Mouse (Mus musculus): Measurements from ENCODE around the gene Trpm4.

The Trpm4 gene

GRCm38 (mm10) chr7:45355318-45356020 is 21.9 kb upstream of the Trpm4 start:
- no peak for DNase-seq (ENCODE audit: extremely low read depth, insufficient read length, low spot score)

DNA sequence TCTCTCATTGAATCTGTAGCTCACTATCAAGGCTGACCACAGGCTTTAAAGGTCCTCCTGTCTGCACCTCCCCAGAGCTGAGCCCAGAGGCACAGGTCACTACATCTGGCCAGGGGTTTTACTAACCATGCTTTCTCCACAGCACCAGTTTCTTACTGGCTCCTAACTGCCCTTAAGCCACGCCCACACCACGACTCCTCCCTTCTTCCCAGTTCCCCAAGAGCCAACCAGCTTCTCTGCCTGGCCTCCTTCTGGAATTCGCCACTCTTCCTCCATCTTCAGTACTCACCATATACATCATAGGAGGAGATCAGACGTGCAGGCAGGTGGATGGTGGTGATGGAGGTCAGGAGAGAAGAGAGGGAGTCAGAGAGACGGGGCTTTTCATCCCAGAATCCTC is 19.5 kb upstream of the Trpm4 start:
- DNase-seq (ENCODE audit: extremely low read depth, insufficient read length, low spot score), result no peak

- DNase-seq (ENCODE audit: extremely low read depth, insufficient read length, low spot score), result no peak
Observed at GRCm38 (mm10) chr7:45346905-45347304, 13.3 kb upstream of the Trpm4 start.

GRCm38 (mm10) chr7:45343543-45343942 is 10.0 kb upstream of the Trpm4 start:
- no peak for DNase-seq (ENCODE audit: extremely low read depth, insufficient read length, low spot score)

- no peak for DNase-seq (ENCODE audit: extremely low read depth, insufficient read length, low spot score)
Observed at GRCm38 (mm10) chr7:45342081-45342480, 8.5 kb upstream of the Trpm4 start.

GRCm38 (mm10) chr7:45341303-45341702 is 7.7 kb upstream of the Trpm4 start:
- DNase-seq (ENCODE audit: extremely low read depth, insufficient read length, low spot score), result peak; percentile 74

DNA sequence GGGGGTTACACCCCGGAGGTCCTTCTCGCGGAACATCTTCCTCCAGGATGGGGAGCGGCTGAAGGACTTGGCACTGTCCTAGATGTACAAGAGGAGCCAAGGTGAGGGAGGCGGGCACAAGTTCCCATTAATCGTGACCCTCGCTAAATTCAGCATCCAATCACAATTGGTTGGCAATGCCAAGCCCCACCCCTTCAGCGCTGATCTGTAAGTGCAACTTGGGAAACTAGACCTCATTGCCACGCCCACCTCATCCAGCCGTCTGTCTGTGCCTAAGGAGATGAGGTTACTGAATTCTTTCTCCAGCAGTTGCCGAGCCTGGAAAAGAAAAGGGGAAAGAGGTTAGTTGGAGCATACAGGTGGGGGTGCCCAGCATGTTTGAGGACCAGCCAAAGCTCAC is 7.1 kb upstream of the Trpm4 start:
- peak; percentile 46 for DNase-seq (ENCODE audit: extremely low read depth, insufficient read length, low spot score)

- DNase-seq (ENCODE audit: extremely low read depth, insufficient read length, low spot score), result no peak
Observed at GRCm38 (mm10) chr7:45340066-45340442, 6.5 kb upstream of the Trpm4 start.

GRCm38 (mm10) chr7:45339410-45340065 is 6.0 kb upstream of the Trpm4 start:
- peak; percentile 89 for DNase-seq (ENCODE audit: extremely low read depth, insufficient read length, low spot score)

DNA sequence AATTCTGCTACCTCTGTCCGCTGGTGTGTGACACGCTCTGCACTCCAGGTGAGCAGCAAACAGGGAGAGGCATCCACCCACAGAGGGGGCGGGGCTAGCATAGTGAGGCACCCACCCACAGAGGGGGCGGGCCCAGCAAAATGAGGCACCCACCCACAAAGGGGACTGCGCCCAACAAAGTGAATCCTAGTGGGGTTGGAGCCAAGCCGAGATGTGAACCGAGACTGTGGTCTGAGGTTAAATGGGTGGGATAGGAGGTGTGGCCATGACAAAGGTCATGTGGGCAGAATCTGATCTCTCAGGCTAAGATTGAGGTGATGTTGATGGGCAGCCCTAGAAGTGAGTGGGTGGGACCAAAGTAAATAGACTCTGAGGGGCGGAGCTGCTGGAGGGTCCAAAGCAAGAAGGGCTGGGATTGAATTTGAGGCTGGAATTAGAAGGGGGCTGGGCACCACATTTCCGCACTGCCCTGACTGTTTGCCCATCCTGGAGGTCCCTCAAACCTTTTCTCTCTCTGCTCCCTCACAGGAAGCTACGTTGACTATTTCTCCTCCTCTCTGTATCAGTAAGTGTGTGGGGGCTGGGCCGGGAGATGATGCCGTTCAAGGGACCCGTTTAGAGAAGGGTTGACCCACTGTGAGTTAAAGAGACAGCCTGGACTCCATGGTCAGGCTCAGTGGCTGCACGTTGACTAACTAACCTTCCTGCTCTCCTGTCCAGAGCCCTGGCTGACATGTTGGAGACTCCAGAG is 4.8 kb upstream of the Trpm4 start:
- no peak for DNase-seq (ENCODE audit: extremely low read depth, insufficient read length, low spot score)

DNA sequence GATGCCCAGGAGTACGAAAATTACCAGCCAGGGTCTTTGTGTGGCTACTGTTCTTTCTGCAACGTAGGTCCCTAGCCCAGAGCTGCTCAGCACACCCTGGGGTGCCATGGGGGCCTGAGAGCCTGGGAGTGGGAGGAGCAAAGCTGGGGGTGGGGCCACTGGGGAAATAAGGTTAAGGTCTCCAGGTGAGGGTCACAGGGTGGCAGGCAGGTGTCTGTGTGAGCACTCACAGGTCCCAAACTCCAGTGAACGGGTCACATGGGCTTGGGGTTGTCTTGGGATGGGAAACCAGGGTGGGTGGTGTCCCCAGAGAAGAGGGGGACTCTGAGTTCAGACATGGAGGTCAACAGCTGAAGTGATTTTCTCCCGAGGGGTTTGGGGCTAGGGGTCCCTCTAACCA is 3.9 kb upstream of the Trpm4 start:
- DNase-seq (ENCODE audit: extremely low read depth, insufficient read length, low spot score), result no peak

DNA sequence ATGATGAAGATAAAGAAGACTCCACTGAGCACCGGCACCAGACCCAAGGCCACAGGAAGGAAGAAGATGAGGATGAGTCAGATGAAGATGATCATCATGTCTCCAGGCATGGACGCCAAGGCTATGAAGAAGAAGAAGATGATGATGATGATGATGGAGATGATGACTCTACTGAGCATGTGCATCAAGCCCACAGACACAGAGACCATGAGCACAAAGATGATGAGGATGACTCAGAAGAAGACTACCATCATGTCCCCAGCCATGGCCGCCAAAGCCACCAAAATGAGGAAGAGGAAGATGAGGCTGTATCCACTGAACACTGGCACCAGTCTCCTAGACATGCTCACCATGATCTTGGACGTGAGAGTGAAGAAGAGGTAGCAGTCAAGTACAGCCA is 2.7 kb upstream of the Trpm4 start:
- DNase-seq (ENCODE audit: extremely low read depth, insufficient read length, low spot score), result no peak

DNA sequence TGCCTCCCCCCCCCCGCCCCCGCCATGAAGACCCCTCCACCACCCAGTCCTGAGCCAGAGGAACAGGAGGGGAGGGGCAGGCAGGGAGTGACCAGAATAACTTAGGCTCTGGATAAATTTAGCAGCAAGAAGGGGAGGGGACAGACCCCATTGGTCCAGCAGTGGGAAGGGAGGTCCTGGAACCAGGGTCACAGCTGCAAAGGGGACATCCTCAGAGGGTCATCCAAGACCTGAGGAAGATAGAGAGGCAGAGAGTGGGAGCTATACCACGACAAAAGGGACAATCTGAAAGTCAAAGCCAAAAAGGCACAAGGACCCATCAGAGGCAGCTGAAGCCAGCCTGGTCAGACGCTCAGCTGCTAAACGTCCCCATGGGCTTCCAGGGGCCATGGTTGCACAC is 1.5 kb upstream of the Trpm4 start, which contains the start of gene Hrc:
Hrc (plus strand) TSS at position 235 of the 400 bp plus-strand sequence.
- no peak for DNase-seq (ENCODE audit: extremely low read depth, insufficient read length, low spot score)

GRCm38 (mm10) chr7:45334605-45335004 is 1.0 kb upstream of the Trpm4 start:
- no peak for DNase-seq (ENCODE audit: extremely low read depth, insufficient read length, low spot score)

- no peak for DNase-seq (ENCODE audit: extremely low read depth, insufficient read length, low spot score)
Observed at GRCm38 (mm10) chr7:45332685-45333425, 725 bp downstream of the Trpm4 start.

- no peak for DNase-seq (ENCODE audit: extremely low read depth, insufficient read length, low spot score)
Observed at GRCm38 (mm10) chr7:45331502-45331901, 2.1 kb downstream of the Trpm4 start.

GRCm38 (mm10) chr7:45328841-45329475 is 4.6 kb downstream of the Trpm4 start:
- no peak for DNase-seq (ENCODE audit: extremely low read depth, insufficient read length, low spot score)

DNA sequence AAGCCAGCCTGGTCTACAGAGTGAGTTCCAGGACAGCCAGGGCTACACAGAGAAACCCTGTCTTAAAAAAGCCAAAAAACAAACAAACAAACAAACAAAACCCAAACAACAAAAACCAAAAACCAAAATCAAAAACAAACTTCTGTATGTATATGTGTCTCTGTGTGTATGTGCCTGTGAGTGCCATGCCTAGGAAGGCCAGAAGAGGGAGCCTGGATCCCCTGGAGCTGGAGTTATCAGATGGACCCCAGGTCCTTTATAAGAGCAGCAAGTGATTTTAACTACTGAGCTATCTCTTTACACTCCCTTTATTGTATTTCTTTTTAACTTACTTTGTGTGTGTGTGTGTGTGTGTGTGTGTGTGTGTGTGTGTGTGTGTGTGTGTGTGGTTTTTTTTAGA is 7.8 kb downstream of the Trpm4 start:
- DNase-seq (ENCODE audit: extremely low read depth, insufficient read length, low spot score), result no peak

DNA sequence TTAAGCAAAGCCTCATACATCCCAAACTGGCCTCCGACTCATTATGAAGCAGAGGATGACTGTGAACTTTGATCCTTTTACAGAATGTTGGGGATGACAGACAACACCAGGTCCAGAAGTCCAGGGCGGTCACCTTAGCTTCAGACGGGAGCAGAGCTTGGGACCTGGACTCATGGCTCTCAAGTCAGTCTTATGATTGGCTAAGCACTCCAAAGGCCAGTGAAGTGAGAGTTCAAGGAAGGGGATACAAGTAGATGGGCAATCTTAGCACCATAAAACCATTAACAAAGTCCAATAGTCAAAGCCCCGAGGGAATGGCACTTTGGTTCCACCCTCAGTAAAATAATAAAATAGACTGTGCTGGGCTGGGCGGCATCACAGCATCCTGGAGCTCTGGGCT is 10.5 kb downstream of the Trpm4 start:
- DNase-seq (ENCODE audit: extremely low read depth, insufficient read length, low spot score), result no peak

DNA sequence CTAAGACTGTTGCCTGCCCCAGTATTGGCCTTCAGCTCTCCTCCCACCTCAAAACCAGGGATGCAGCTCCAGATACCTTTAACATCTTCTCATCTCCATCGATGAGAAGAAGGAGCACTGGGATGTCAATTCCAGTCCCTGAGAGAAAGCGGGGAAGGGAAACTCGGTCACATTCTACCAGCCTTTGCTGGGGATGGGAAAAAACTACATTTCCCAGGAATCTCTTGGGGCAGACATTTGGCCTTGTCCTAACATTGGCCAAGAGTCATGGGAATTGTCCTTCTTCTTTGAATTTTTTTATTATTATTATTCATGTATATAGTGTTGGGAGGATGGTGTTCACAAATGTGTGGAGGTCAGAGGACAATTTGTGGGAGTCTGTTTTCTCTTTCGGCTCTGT is 11.3 kb downstream of the Trpm4 start:
- no peak for DNase-seq (ENCODE audit: extremely low read depth, insufficient read length, low spot score)

DNA sequence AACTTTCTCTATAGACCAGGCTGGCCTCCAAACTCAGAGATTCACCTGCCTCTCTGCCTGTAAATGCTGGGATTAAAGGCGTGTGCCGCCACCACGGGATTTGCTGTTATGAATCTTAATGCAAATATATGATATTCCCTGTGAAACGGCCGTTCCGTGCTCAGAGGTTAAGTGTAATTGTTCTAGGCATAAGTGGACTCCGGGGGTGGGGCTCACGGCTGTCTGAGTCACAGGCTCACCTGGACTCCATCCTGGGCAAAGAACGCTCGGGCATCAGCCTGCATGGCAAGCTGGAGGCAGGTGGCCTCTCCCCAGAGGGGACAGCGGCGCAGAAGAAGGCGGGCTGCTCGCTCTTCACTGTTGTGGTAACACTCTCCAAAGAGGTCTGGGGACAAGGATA is 17.0 kb downstream of the Trpm4 start:
- no peak for DNase-seq (ENCODE audit: extremely low read depth, insufficient read length, low spot score)
